Mouse (Mus musculus) left cerebral cortex, postnatal 4 days (tissue): Measurements from ENCODE around the gene Mllt6. TPM values are rescaled to one million over a fixed set of nuclear protein-coding genes. Genes with fewer than 3 reads are reported as not detected.

Experiments
- DNase-seq: peaks from one replicate; pipeline ENCODE4 v3.0.0-alpha.2; 2022
- intact Hi-C: fragments of 180-260 bp; cut with DNase I; formaldehyde crosslinking; loops from one replicate; pipeline ENCODE4 v1.15.1; 2025
- total RNA-seq, 2 experiments: library from RNA; stranded (reverse); gene quantifications; 2 replicates each; pipeline ENCODE4 v1.2.3; 2021

Gene Mllt6
- total RNA-seq, 2 experiments from 2014 or later = 60.2 to 67.1 TPM

- intact Hi-C loops = loop anchor here (5.0 kb wide), 1 partner anchor 32 kb away; no protein-coding TSS in a partner anchor
- DNase-seq = no peak
These were observed 1.6 kb downstream of the Mllt6 start for GRCm38 (mm10) chr11:97664771-97665240.

GRCm38 (mm10) chr11:97665431-97665830 is 2.2 kb downstream of the Mllt6 start:
- intact Hi-C loops = no loop called here
- DNase-seq = no peak

GRCm38 (mm10) chr11:97666221-97666620 is 3.0 kb downstream of the Mllt6 start:
- no peak for DNase-seq
- intact Hi-C loops = no loop called here

- intact Hi-C loops = no loop called here
- DNase-seq = no peak
These were observed 3.6 kb downstream of the Mllt6 start for GRCm38 (mm10) chr11:97666794-97667193.

DNA sequence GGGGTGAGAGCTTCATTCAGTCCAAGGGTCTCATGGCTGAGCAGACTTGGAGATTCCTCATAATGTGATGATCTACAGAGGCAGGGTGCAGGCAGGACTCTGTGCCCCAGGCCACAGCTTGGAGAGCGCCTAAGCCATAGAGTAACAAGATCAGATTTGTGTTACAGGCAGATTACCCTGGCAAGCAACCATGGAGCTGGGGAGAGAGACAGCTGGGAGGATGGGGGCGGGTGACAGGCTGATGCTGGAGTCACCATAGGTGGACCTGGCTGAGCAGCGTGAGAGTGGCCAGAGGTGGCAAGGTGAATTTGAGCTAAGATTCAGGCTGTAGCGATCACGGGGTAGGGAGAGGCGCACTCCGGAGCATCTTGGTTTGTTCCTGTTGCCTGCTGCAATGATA is 4.9 kb downstream of the Mllt6 start:
- DNase-seq = no peak
- intact Hi-C loops = no loop called here

GRCm38 (mm10) chr11:97669268-97669667 is 6.1 kb downstream of the Mllt6 start:
- no peak for DNase-seq
- intact Hi-C loops = no loop called here

GRCm38 (mm10) chr11:97669829-97670228 is 6.6 kb downstream of the Mllt6 start:
- DNase-seq = peak; percentile 62
- intact Hi-C loops = no loop called here

DNA sequence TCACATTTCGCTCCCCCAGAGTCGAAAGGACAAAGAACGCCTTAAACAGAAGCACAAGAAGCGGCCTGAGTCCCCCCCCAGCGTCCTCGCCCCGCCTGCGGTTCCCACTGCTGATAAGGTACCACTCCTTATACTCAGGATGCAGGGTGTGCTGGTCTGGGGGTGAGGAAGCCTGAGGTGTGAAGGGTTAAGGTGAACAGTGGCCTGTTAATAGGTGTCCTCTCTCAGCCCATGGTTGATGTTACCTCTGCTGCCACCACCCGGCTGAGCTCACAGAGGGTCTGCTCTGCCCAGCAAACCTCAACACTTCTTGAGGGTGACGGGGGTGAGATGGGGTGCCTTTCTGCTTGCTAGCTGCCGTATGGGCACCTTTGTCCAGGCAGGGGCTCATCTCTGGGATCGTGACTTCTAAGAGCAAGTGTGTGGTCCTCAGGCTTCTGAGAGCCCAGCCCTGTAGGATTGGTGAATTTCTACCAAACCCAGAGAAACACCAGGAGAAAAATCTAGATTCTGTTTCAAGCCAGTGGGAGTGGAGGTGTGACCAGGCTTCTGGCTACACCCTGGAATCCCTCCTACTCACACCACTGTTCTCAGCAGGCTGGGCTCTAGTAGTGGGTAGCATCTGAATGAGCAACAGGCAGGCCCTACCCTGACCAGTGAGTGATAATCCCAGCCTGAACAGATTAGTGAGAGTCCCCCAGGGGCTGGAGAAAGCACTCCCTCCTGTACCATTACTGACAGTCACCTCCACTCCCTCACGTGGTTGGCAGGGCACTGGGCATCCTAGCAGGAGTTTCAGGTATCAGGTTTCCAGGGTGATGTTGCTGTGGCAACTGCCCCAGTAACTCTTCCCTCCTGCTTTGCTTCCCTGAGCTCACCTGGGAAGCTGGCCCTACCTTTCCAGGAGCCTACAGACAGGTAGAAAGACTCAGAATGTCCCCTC is 7.3 kb downstream of the Mllt6 start:
- intact Hi-C loops = no loop called here

GRCm38 (mm10) chr11:97671177-97671527 is 7.9 kb downstream of the Mllt6 start:
- intact Hi-C loops = no loop called here
- DNase-seq = no peak

More for the DNA sequence above, 7.3 kb downstream of the Mllt6 start:
- no peak for DNase-seq

DNA sequence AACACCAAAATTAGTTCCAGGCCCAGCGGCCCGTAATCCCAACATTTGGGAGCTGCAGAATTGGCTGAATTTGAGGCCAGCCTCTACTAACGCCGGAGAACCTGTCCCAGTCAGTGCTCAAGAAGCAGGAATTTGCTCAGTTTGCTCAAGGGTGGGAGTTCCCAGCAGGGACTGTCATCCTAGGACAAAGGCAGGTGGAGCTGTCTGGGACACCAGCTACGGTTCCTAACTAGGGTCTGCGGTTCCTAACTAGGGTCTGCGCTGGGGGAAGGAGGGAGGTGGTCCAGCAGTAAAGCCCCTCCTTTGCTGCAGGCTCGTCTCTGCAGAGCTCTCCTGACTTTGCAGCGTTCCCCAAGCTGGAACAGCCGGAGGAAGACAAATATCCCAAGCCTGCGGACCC is 9.9 kb downstream of the Mllt6 start:
- DNase-seq = no peak
- intact Hi-C loops = no loop called here

GRCm38 (mm10) chr11:97676050-97676754 is 13.0 kb downstream of the Mllt6 start:
- intact Hi-C loops = no loop called here
- DNase-seq = no peak

GRCm38 (mm10) chr11:97677381-97677780 is 14.2 kb downstream of the Mllt6 start:
- no peak for DNase-seq
- intact Hi-C loops = no loop called here

GRCm38 (mm10) chr11:97677842-97678241 is 14.6 kb downstream of the Mllt6 start:
- DNase-seq = no peak

GRCm38 (mm10) chr11:97678301-97678700 is 15.1 kb downstream of the Mllt6 start:
- no peak for DNase-seq
- intact Hi-C loops = no loop called here

More at GRCm38 (mm10) chr11:97677842-97678241, 14.6 kb downstream of the Mllt6 start:
- intact Hi-C loops = no loop called here

- DNase-seq = peak; percentile 90
These were observed 17.2 kb downstream of the Mllt6 start for GRCm38 (mm10) chr11:97680430-97680829.

GRCm38 (mm10) chr11:97682504-97683055 is 19.4 kb downstream of the Mllt6 start:
- intact Hi-C loops = loop anchor here (10.0 kb wide), 1 partner anchor 148 kb away; no protein-coding TSS in a partner anchor
- DNase-seq = no peak

More at GRCm38 (mm10) chr11:97680430-97680829, 17.2 kb downstream of the Mllt6 start:
- intact Hi-C loops = loop anchor here (10.0 kb wide), 1 partner anchor 146 kb away; no protein-coding TSS in a partner anchor

GRCm38 (mm10) chr11:97684063-97684680 is 21.0 kb downstream of the Mllt6 start:
- intact Hi-C loops = loop anchor here (10.0 kb wide), 1 partner anchor 149 kb away; no protein-coding TSS in a partner anchor

DNA sequence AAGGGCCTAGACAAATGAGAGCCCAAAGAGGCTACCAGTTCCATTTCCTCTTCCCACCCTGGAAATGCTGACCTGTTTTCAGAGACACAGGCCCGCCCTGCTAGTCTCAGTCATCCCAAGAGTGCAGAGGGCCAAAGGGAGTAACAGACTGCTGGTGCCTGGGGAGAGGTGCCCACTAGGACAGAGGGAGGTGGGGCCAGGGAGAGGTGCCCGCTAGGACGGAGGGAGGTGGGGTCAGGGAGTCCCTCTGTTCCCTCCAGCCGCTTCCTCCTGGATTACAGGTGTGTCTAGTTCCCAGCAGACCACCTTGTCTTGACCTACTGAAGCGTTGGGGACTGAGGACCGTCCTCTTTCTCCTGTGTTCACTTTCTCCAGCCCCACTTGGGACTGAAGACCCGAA is 21.6 kb downstream of the Mllt6 start:
- DNase-seq = no peak
- intact Hi-C loops = loop anchor here (5.0 to 10.0 kb wide), 3 partner anchors 32 to 150 kb away; no protein-coding TSS in a partner anchor

More at GRCm38 (mm10) chr11:97684063-97684680, 21.0 kb downstream of the Mllt6 start:
- DNase-seq = no peak

- peak; percentile 73 for DNase-seq
- intact Hi-C loops = loop anchor here (5.0 to 10.0 kb wide), 3 partner anchors 33 to 151 kb away; no protein-coding TSS in a partner anchor
These were observed 22.6 kb downstream of the Mllt6 start, which contains the start of gene Cisd3 for GRCm38 (mm10) chr11:97685613-97686321. Cisd3 (plus strand) TSS chr11:97685826.
